Mouse (Mus musculus): Measurements from ENCODE around the gene Afg1l.
A peak's percentile ranks its signal among the peaks of the same experiment; 100 is the strongest.

Afg1l gene

DNA sequence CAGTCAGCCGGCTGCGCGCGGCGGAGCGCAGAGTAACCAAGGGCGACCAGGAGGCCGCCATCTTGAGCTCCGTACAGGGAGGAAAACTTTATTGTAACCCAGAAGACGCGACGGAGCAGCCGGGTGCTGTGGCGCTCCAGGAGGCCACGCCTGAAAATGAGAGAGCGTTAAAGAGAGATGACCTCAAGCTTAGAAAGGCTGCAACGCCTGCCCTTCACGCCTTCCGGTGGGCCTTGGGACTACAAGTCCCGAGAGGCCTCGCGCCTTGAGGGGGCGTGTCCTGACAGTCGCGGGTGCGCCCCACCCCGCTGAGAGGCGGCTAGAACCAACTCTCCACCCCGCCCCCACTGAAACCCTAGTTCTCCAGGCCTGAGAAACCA, at the start of gene Afg1l:
Afg1l (minus strand) TSS at position 225 of the 380 bp plus-strand sequence.
- peak; percentile 97 for DNase-seq (ENCODE audit: low read depth, low spot score)

DNA sequence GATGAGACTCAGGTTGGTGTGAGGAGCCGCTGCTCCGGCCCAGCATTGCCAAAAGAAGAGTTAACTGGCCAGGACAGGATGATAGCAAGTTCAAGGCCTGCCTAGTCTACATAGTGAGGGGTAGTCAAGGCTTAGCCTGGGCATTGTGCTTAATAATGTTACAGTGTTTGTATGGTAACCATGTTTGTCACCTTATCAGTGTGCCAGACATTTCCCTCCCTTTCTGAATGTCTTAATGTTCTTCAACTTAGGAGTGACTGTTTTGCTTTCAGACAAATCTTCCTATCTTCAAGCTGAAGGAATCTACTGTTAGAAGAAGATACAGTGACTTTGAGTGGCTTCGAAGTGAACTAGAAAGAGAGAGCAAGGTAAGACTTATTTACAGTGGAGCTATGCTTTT, 47.3 kb upstream of the Afg1l start:
- no peak for DNase-seq (ENCODE audit: low read depth, low spot score)

DNA sequence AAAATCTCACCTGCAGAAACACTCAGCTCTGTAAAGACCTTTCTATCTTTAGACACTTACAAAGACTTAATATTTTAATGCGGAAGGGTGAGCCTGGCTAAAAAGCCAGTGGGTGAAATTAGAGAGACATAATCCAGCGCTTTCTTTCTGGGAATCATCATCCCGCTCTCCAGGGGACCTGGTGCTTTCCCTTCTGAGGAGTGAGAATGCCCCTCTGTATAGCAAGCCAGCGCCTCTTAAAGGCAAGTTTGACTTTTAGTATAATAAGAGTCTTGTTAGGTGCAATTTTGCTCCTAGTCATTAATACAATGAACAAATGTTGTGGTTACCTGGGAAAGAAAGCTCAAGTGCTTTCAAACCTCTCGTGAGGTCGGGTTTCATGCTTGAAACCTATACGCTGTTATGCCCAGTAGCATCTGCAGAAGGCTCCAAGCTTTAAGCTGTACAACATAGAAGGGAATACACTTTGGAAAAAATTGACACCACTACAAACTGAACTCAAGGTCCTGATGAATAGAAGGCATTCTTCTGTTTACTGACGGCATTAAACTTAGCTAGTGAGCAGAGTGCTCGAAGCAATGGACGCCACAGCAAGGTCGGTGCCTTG, 45.3 kb upstream of the Afg1l start:
- DNase-seq (ENCODE audit: low read depth, low spot score) = no peak

DNA sequence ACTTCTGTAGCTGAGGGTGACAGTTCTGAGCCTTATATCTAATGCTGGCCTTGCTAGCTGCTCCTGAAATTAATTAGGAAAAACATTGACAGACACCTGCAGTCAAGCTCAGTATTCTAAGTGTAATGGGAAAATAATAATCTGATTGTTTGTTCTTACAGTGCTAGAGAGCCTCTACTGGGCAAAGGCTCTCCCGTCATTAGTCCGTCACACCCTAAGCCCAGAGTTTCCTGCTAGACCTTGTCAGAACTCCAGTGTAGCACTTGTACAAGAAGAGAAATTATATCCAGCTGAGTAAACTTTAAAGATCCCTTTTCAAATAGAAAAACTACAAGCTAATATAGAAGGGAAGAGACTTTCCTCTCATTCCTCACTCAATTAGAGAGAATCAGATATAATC, 44.5 kb upstream of the Afg1l start:
- no peak for DNase-seq (ENCODE audit: low read depth, low spot score)

DNA sequence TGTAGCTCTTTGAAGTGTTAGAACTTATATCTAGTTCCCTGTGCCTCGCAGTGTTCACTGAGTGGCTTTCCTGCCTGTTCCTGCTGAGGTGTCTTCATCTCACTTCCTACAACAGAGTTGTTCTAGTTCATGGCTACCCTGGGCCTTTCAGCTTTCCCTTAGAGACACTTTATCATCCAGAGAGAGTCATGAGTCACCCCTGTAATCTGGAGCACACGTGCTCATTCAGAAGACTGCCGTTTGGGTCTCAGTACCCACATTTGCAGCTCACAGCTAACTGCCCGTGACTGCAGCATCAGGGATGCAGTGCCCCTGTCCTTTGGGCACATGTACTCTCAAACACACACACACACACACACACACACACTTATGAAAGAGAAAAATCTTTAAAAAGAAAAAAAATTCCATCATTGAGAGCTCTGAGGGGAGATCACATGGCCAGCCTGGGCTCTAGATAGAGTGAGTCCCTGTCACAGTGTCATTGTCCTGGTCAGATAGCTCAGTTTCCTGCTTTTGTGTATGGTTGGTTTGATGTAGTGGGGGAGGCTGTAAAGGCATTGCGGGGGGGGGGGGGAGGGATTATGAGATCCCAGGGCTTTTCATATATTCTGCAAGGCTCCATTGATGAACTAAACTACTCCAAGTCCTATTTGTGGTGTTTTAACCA, 43.1 kb upstream of the Afg1l start:
- peak; percentile 69 for DNase-seq (ENCODE audit: low read depth, low spot score)

DNA sequence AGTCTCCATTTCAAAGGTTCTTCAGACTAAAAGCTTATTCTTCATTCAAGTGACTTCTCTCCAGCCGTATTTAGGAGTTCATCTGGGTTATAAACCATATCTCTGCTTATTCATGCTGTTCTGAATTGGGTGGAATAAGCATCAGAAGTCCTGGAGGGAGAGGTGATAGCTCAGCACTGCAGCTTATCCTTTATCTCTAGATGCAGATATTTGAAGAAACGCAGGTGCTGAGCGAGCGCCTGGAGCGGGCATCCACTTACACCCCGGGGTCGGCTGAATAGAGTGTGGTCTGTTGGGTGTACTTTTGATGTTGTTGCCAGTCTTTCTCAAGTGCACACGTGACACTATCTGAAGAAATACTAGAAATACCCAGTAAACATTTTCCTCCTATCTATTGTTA, 40.0 kb upstream of the Afg1l start:
- DNase-seq (ENCODE audit: low read depth, low spot score) = no peak

DNA sequence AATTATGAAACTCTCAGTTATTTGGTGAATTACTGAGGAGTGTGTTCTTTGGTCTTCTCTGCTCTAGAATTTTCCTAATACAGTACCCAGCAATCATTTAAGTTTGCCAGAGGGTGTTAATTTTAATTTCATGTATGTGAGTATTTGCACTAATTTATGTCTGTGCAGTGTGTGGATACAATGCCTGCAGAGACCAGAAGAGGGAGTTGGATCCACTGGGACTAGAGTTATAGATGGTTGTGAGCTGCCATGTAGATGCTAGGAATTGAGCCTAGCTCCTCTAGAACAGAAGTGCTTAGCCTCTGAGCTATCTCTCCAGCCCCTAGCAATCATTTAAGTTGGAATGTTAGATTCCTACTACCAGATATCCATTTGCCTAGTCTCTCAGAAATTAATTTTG, 35.8 kb upstream of the Afg1l start:
- no peak for DNase-seq (ENCODE audit: low read depth, low spot score)

DNA sequence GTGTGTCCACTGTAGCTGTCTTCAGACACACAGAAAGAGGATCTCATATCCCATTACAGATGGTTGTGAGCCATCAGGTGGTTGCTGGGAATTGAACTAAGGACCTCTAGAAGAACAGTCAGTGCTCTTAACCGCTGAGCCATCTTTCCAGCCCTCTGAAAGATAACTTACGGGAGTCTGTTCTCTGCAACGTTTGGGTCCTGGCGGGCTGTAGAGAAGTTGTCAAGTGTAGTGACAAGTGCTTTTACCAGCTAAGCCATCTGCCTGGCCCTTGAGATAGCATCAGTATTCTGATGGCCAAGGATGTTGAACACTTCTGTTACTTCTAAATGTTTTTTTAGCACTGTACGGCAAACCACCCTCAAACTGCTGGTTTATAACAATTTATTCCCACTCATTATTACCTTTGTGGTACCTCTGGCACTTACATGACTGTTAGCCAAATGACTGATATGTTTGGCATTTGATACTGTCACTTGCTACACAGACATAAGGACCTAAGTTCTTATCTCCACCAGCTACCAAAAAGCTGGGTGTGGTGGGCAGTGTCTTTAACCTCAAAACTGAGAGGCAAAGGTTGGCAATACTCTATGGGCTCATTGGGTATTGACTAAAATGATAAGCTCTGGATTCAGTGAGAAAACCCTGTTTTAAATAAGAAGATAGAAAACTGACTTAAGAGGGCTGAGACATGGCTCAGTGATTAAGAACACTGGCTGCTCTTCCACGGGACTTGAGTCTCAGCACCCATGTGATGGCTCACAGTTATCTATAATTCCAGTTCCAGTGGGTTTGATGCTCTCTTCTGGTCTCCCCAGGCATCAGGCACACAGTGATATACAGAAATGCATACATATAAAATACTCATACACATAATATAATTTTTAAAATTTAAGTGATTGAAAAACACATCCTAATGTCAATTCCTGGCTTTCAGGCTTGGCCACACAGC, 33.1 kb upstream of the Afg1l start:
- DNase-seq (ENCODE audit: low read depth, low spot score) = no peak

DNA sequence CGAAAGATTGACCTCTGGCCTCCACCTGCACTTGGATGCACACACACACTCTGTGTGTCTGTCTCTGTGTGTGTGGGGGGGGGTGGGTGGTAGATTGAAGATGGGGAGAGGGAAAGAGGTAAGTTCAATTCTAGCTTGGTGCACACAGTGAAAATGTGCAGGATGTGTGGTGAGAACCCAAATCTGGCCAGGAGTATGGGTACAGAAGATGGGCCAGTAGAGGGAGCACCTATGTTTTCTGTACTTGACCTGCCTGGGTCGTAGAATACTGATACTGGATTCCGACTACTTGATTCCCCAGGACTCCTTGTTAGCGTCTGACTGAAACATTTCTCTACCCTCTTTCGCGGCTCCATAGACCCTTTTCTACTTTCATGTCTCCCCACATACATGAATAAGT, 31.8 kb upstream of the Afg1l start:
- DNase-seq (ENCODE audit: low read depth, low spot score) = peak; percentile 17

DNA sequence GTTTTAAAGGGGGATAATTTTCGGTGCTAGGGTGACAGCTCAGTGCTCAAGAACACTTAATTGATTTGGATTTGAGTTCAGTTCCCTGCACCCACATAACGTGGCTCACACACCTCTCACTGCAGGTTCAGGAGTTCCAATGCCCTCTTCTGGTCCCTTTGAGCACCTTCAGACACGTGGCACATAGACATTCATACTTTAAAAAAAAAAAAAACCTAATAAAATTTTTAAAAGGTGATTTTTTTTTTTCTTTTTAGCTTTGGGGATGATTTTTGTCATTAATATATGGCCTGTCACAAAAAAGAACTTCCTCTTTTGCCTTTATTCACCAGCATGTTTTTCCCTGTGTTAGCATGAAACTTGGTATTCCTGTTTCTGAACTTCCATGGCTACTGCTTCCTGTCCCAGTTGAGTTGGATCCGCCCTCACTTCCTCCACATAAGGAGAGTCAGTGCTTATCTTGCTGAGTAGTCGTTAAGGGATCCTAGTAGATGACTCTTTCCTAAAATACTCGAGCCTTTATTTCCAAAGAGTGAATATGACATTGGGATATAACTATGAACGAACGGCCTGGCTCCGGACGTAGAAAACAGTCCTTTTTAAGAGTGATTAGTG, 25.8 kb upstream of the Afg1l start:
- DNase-seq (ENCODE audit: low read depth, low spot score) = peak; percentile 16

DNA sequence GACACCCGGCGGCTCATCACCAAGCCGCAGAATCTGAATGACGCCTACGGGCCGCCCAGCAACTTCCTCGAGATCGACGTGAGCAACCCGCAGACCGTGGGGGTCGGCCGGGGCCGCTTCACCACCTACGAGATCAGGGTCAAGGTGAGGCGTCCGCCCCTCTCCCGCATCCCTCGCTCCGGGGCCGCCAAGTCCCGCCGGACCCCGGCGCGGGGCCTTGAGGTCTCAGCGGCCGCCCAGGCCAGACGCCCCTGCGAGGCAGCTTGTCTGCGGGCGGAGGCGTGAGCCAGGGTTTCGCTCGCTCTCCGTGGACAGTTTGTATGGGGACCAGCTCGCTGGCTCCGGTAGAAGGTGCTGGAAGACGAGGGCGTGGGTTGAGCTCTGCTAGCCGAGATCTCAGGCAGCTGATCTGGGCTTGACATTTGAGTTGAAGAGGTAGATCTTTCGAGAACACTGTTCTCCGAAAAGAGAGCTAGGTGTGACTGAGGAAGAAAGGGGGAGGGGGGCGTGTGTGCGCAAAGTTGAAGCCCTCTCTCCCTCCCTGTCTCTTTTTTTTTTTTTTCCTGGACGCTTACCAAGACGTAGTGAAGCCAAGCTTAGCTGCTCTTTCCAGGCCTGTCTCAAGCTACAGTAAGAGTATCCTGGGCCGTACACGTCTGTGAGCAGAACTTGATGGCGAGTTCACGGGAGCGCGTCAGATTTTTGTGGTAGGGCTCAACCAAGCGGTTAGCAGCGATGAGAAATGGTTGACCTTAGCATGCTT, 24.2 kb upstream of the Afg1l start:
- DNase-seq (ENCODE audit: low read depth, low spot score) = peak; percentile 75

DNA sequence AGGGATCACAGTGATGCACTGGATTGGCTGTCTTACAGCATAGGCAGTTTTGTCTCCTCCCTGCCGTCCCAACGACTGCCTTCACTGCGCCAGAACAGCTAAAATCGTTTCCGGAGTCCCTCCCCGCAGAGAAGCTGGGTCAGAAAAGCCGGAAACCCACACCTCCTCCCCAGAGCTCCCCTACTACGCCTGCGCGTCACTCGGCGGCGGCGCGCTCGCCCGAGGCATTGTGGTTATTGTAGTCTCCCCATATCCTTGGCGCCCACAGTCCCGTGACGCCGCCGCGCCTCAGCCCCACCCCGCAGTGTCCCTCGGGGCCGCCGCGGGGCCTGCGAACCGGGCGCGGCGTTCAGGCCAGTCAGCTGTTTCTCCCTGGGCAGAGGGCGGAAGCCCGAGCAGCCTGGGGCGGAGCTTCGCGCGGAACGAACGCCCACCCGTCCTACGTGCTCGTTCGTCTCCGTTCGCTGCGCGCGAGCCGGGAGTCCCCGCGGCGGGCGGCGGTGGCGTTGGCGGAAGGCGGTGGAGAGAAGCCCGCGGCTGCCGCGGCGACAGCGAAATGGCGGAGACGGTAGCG, 23.5 kb upstream of the Afg1l start, which contains the start of gene Snx3:
Snx3 (plus strand) TSS at position 256 of the 574 bp plus-strand sequence.
- DNase-seq (ENCODE audit: low read depth, low spot score) = peak; percentile 98

DNA sequence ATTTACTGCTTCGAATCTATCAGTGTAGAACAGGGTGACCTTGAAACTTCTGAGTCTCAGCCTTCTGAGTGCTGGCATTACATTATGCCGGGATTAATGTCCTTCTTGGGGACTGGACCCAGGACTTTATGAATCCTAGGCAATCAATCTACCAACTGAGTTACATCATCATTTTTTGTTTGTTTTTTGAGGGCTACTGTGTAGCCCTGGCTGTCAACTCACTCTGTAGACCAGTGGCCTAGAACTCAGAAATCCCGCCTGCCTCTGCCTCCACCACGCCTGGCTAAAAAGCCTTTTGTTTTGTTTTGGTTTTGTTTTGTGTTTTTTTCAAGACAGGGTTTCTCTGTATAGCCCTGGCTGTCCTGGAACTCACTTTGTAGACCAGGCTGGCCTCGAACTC, 22.8 kb upstream of the Afg1l start:
- peak; percentile 14 for DNase-seq (ENCODE audit: low read depth, low spot score)

DNA sequence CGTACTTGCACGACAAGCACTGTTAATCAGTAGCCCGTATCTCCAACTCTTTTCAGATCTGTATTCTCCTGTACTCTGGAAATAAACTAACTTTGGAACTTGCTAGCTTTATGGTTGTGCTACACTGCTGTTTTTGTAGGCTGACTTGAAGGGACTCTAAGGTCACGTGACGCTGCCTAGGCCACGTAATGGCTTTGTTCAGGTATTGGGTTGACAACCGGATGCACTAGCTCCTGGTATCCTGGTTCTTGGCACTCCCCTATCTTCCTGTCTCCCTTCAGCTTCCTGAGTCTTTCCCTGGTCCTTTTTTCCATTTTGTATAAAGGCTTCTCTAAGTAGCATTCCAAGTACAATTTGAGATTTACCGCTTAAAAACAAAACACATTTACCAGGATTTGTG, 22.2 kb upstream of the Afg1l start:
- no peak for DNase-seq (ENCODE audit: low read depth, low spot score)

DNA sequence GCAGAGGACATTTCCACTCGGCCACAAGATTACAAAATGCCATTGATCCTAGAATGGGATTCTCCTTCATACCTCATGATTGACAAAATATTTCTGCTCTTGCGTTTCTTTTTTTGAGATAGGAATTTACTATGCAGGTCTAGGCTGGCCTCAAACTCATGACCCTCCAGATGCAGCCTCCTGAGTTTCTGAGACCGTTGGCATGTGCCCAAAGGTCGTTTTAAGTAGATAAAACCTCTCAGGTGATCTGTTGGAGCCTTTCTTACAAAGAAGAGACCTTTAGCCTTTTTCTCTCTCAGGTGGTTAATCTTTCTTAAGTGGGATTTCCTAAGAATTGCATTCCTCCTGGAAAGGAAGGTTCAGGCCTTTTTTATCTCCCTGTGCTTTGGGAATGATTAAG, 14.6 kb upstream of the Afg1l start:
- DNase-seq (ENCODE audit: low read depth, low spot score) = no peak

DNA sequence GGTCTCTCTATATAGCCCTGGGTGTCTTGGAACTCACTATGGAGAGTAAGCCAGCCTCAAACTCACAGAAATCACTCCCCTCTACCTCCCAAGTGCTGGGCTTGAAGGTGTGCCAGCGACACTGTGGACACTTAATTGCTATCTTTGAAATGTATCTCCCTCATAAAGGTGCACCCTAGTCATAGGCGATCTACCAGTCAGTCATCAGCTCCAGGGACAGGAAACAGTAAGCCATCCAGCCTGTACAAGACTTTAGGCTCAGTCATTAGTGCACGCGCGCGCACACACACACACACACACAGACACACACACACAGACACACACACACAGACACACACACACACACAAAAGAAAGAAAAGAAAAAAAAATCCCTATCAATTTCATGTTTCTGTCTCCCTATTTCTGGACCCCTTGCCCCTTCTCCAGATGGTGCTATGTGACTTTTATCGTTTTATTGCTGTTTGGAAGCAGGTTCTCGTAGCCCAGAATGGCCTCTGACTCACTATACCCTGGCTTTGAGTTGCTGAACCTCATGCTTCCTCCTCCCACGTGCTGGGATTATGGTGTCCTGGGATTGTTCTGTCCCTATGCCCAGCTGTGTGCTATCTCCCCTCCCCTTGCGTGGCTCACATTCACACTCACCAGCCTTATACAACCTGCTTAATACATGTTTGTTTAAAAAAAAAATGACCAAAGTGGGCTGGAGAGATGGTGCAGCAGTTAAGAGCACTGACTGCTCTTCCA, 13.8 kb upstream of the Afg1l start:
- peak; percentile 16 for DNase-seq (ENCODE audit: low read depth, low spot score)

DNA sequence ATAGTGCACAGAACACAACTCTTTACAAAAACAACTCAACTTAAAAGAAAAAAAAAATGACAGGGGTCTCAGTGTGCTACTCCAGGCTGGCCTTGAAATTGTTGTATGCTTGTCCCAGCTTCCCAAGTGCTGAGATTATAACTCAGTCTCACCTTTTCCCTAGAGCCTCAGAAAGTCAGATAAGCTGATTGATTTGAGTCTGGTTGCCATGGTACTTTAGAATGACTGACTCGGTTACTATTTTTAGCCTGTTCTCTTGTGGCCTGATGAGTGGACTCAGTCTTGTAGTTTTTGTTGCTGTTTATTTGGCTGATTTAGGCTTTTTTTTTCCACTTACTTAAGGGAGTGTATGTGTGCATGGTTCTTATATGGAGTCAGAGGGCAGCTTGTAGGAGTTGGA, 12.8 kb upstream of the Afg1l start:
- DNase-seq (ENCODE audit: low read depth, low spot score) = peak; percentile 61

DNA sequence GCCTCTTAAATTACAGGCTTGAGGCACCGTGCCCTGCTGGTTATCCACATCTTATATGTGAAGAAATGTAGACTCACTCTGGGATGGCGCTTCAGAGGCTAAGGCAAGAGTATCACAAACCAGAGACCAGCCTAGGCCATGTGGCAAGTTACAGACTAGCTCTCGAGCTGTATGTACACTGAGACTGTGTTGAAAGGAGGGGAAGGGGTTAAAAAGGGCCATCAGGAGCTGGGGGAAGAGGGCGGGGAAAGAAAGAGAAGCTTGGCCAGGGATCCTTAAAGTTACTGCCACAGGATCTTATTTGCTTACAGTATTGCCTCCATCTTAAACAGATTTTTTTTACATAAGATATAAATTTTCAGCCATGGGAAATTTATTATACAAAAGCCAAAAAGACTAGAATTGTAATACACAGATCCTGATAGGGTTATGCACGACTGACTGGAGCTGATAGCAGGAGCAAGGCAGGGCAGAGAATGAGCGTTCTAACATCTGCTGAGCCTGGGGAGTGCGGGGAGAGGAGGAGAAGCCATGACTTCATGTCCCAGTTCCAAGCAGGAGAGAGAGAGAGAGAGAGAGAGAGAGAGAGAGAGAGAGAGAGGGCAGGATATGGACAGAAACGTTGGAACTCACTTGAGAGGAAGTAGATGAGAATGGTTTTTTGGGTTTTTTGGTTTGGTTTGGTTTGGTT, 10.4 kb upstream of the Afg1l start:
- DNase-seq (ENCODE audit: low read depth, low spot score) = no peak

DNA sequence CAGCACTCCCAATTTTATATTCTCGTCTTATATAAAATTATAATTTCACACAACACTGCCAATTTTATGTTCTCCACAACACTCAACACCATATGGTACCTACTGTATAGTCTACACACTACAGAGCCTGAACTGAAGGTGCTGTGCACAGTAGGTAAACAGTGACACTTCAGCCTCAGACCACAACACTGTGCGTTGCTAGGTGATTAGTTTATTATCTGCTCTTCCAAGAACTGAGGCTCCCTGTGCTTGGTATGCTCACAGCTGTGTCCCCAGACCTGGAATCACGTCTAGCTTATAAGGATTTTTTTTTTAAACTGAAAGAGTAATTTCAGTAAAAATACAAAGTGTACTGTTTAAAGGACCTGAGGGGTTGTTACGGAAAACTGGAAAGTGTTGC, 2.4 kb upstream of the Afg1l start:
- no peak for DNase-seq (ENCODE audit: low read depth, low spot score)
